Mouse (Mus musculus) frontal cortex, adult (tissue): Measurements from ENCODE around the gene Eef1a1.
A peak's percentile ranks its signal among the peaks of the same experiment; 100 is the strongest.
"Not testable (repeated sequence)": the region's sequence is repeated elsewhere in the genome, so short reads cannot be mapped to it uniquely, and the experiment has no call there.

ENCODE experiments used
- ATAC-seq: cut with Nextera tagmentation; 2 replicates; pipeline ENCODE4 v1.9.2; 2017; ENCODE audit warnings: mild to moderate bottlenecking, moderate library complexity, mixed read lengths; ENCODE audit not compliant: low TSS enrichment

Gene Eef1a1

DNA sequence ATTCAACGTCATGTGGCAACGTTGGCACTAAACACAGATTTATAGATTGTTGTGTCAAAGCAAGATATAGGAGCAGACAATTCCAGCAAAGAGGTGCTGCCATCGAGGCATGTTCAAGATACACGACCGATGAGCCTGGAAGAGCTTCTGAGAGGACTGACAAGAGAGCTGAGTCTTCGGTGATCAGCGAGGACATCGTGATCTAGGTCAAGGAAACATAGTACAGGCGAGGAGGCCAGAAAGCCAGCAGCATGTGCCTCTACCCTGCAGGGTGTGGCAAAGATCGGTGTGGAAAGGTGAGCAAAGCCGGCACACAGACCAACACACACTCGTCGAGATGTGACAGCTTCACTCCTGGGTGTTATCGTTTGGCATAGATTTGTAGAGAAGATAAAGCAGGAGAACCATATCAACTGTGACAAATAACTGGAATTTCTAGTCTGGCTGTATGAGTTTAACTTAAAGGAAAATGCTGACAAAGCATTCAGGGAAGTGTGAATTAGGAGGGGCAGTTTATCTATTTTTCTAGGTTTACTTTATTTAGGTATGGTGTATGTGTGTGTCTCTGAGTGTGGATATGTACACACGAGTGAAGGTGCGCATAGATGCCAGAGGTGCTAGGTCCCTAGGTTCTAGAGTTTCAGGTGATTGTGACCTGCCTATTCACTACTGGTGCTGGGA, 19.3 kb upstream of the Eef1a1 start:
- ATAC-seq: no peak

DNA sequence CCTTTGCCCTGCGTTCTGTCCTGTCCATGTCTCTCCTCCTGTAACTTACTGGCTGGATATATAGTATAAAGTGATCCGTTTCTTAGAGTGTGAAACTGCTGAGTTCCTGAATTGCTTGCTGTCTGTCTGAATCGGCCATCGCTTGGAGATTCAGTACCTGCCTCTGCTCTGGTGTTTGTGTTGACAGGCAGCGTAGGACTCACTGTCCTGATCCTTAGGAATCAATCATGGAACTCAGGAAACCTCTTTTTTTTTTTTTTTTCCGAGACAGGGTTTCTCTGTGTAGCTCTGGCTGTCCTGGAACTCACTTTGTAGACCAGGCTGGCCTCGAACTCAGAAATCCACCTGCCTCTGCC, 17.7 kb upstream of the Eef1a1 start:
- no peak for ATAC-seq

DNA sequence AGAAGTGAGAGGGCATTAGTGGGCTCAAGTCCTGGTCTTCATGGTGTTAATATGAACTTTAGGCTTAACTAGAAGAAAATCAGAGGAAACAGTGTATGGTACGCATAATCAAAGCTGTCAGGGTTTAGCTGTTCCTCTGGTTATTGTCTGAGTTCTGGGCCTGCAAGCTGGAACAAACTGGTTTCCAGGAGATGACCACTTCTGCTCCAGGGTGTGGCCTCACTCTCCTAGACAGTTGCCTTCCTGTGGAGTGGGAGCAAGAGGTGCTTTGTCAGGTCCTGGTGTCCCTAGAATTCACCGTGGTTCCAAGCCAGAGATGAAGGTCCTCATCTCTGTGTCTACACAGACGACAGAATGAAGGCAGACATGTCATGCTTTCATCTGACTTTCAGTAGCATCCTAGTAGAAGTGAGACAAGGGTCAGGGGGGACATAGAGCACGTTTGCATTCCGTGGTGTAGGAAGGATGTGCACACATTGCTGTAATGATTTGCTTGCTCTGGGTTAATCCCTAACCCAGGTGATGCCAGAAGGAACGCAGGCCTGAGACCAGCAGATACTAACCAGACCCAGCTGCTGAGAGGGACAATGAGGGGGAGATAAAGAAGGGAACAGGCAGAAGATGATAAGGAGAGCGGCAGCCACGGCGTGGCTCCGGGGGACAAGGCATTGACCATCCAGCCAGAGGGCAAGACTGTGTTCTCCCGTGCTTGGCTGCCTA, 17.2 kb upstream of the Eef1a1 start:
- no peak for ATAC-seq

DNA sequence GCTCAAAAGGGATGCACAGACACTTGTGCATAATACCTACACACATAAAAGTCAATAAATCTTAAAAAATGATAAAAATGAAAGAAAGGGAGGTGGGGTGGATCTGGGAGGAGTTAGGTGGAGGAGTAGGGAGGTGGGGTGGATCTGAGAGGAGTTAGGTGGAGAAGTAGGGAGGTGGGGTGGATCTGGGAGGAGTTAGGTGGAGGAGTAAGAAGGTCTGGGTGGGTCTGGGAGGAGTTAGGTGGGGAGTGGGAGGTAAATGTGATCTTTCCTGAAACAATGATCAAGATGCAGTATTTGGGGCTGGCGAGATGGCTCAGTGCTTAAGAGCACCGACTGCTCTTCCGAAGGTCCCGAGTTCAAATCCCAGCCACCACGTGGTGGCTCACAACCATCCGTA, 16.3 kb upstream of the Eef1a1 start:
- no peak for ATAC-seq

DNA sequence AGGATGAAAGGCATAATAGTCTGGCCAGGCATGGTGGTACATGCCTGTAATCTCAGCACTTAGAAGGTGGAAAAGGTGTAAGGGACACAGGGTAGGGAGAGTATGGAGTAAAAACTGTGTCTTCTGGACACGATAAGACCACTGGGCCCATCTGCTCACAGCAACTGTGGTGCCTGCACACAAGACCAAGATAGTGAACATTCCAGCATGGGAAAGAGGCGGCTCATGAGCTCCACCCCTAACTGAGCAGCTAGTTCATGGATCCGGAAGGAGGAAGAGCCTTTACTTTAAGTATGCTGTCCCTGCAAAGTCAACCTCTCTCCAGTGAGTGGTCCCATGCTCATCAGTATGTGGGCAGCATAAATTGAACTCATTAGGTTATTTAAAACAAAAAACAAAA, 15.7 kb upstream of the Eef1a1 start:
- ATAC-seq: no peak

DNA sequence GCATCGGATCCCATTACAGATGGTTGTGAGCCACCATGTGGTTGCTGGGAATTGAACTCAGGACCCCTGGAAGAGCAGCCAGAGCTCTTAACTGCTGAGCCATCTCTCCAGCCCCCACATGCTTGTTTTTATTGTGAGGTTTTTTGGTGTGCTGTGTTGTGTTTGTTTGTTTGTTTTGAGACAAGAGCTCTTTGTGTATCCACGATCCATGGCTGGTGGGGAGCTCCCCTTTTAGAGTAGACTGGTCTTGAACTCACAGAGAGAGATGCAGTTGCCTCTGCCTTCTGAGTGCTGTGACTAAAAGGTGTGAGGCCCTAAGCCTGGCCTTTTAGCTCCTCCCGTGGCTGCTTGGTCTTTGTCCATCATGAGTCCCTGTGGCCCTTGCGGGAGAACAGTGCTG, 15.2 kb upstream of the Eef1a1 start:
- ATAC-seq: no peak

DNA sequence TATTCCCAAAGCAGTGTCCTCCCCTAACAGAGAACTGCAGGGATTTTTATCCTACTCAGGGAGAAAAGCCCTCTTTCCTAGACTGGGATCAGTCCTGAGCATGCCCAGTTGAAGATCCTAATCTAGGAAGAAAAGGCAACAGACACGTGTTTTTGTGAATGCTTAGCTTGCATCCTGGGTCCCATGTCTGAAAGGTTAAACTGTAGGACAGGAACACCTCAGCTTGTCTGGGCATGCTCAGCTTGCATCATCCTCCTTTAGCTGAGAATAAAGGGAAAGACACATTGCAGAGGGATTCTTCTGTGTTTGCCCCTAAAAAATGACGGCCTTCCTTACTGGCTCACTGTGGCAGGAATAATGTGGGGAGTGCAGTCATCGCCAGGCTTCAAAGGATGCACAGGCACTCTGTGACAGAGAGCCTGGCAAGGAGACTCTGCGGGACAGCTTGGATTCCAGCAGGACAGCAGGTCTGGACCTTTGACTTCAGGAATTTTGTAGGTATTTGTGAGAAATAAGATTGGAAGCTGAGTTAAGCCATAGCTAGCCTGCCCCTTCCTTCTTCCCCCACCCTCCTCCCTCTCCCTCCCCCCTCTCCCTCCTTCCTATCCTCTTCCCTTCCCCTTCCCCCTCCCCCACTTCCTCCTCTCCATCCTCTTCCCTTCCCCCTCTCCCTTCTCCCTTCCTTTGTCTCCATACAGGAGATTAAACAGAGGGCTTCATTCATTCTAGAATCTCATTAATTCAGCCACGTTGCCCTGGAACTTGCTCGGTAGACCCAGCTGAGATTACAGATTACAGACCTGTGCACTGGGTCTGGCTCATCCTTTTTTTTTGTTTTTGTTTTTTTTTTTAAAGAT, 14.5 kb upstream of the Eef1a1 start:
- peak; percentile 81 for ATAC-seq

DNA sequence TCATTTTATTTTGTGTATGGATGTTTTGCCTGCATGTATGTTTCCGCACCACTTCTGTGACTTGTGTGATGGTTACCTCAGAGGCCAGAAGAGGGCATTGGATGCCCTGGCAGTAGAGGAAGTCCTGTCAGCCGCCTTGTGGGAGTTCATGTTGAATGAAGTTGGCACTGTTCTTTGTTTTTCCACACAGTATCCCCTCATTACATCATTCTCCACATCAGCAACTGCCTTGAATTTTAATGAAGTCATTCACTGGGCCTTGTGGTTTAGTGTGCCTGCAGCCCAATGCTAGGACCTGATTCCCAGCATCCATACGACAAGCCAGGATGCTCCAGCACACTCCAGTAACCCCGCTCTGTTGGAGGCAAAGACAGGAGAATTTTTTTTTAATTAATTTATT, 12.3 kb upstream of the Eef1a1 start:
- ATAC-seq: peak; percentile 47; the same call in 1 of the 2 replicates

DNA sequence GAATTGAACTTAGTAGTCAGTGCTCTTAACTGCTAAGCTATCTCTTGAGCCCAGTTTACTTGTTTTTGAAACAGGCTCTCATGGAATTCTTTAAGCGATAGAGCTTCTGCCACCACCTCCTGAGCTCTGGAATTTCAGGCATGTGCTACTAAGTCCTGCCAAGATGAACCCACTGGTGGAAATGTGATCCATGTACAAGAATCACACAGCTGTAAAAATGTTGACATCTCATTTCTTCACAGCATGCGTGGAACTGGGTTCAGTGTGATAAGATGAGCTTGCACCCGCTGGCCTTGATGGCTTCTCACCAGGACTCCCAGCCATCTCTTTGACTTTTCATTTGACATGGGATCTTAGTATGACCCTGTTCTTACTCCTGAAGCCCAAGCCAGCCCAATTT, 11.4 kb upstream of the Eef1a1 start:
- no peak for ATAC-seq

DNA sequence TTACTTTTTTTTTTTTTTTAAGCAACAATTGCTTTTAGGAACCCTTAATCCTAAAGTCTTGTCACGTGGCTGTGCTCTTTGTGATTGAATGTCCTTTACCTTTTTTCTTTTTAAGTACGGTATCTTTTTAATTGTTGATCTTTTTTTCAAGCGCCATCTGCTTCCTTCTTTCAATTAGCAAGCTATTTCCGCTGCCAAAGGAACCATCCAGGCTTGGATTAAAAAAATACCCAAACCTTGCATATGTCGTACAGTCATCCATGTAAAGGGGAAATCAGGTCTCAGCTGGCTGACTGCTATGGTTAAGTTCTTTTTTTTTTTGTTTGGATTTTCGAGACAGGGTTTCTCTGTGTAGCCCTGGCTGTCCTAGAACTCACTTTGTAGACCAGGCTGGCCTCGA, 4.2 kb upstream of the Eef1a1 start:
- no peak; the same call in 1 of the 2 replicates for ATAC-seq

DNA sequence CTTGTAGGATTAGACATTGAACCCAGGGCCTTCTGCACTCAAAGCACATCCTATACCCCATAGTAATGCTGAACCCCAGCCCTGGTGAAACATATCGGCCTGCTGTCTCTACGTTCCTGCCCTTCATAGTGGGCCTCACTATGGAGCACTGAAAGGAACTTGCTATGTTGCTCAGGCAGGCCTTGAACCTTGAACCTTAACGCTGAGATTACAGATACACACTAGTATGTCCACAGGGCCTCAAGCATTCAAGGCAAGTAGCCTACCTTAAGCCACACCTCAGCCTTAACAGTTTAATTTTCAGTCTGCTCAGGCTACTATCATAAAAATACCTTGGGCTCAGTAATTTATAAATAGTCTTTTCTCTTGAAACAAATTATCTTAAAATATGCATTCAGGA, 3.3 kb upstream of the Eef1a1 start:
- ATAC-seq: no peak

DNA sequence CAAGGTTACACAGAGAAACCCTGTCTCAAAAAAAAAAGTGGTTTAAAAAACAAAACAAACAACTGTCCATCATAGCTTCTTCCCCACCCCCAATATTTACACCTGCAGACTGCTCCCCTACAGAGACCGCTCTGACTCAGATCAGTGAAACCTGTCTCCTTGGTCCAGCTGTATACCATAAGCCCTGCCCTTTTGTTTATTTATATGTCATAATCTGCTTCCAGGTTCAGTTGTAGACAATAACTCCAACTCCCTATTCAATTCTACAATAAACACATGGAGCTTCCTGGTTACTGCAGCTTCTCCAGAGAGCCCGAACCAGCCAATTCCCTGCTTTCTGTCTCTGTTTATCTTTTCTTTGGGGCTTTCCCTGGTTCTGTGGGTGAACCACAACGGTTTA, 2.2 kb upstream of the Eef1a1 start:
- no peak for ATAC-seq

DNA sequence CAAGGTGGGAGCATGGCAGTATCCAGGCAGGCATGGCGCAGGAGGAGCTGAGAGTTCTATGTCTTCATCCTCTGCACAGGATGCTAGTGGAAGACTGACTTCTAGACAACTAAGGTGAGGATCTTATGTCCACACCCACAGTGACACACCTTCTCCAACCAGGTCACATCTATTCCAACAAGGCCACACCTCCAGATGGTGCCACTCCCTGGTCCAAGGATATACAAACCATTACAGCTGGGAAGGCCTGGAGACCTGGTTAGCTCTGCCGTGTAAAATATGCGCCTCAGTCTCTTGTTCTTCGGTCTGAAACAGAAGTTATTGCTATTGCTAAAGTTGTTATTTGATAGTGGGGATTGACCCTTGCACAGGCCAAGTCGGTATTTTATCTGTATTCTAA, 930 bp downstream of the Eef1a1 start:
- not testable (repeated sequence) for ATAC-seq

DNA sequence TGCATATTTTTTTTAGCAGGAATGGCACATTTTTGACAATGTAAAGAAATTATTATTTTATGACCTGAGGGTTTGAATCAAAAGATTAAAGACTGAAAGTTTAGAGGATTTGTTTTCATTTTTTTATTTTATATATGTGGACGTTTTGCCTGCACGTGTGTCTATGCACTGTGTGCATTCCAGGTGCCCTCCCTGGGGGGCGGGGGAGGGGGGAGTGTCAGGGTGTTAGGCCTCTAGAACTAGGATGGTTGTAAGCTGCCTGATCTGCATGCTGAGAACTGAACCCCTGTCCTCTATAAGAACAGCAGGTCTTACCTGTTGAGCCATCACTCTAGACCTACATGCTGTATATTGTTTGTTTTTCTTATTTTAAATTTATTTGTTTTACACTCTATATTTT, 4.3 kb downstream of the Eef1a1 start:
- ATAC-seq: no peak

DNA sequence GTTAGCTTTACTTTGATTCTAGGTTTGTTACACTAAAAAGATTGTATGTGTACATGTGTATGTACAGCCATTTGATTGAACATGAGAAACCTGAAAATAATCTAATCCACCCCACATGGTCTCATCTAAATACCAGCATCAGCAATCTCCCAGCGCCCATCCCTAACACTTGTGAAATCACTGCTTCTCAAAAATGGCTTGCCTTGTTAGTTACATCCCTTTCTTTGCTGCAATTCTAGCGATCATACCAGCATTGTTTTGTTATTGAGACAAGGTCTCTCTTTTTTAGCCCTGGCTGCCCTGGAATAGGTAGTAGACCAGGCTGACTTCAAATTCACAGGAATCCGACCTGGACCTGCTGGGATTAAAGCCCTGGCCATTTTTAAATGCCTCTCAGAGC, 6.6 kb downstream of the Eef1a1 start:
- ATAC-seq: peak; percentile 5

DNA sequence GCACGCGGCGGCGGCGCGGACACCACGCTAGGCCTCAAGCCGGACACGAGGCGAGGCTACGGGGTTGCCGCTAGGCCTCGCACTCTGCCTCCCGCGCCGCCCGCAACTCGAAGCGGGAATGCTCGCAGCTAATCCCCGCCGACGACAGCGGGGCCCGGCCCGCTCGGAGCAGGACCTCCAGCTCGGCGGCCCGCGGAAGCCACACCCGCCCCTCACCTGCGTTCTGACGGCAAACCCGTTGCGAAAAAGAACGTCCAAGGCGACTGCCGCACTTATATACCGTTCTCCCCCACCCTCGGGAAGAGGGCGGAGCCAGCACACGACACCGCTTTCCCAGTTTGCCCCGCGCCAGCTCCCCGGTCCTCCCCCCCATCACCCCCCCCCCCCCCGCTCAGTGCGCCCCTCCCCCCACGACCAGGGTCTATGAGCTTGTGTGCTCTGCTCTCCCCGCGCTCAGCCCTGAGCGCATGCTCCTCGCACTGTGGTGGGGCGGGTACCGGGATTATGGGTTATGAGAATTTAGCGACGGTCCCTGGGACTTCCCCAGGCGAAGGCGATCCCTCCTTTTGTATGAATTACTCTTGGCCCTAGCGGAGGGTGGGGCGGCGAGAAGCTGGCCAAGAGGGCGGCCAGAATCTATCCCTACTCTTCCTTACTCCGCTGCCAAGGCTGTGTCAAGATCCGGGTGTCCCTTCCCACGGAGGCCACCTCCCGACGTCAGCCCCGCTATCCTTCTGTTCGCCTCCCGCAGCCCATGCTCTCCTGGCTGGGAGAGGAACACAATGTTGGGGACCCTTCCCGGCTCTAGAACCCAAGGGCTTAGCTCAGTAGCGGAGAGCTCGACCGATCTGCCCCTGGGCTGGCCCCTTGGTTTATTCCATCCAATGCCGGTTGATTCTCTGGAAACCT, 7.3 kb downstream of the Eef1a1 start:
- ATAC-seq: peak; percentile 87

DNA sequence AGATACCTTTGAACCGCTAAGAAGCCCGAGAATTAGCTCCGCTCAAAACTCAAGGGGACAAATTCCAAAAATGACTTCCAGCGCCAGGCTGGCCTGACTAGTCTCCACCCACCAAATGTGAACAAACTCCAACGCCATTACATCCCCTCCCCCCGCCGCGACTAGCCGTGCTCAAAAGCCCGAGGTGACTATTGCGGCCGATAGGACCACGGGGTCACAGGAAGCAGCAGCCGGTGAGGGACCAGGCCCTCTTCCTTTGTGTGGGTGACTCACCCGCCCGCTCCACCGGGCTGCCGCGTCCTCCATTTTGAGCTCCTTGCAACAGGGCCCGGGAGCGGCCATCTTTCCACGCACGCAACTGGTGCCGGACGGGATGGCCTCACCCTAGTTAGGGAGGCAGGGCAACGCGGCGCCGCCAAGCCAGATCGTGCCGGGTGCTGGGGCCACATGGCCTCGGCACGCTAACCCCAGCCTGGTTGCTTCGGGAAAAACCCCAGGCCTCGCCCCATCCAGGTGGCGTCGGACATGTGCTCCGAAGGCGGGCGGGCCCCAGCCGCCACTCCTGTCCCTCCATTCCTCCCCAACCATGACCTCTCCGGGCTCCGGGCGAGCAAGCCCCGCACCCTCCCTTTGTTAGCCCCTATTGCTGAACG, 8.1 kb downstream of the Eef1a1 start:
- ATAC-seq: peak; percentile 60

DNA sequence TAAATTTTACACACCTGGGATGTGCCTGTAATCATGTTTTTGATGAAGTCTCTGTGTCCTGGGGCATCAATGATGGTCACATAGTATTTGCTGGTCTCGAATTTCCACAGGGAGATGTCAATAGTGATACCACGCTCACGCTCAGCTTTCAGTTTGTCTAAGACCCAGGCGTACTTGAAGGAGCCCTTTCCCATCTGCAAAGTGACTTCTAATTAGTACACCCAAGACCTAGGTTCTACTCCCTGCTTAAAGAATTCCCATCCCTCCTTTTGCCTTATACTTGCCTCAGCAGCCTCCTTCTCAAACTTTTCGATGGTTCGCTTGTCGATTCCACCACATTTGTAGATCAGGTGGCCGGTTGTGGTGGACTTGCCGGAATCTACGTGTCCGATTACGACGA, 8.7 kb downstream of the Eef1a1 start:
- not testable (repeated sequence) for ATAC-seq

DNA sequence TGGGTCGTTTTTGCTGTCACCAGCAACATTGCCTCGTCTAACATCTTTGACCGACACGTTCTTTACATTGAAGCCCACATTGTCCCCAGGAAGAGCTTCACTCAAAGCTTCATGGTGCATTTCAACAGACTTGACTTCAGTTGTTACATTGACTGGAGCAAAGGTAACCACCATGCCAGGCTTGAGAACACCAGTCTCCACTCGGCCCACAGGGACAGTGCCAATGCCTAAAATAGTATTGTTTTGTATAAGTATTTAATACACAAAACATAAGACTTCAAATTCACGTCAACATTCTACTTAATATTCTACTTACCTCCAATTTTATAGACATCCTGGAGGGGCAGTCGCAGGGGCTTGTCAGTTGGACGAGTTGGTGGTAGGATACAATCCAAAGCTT, 9.6 kb downstream of the Eef1a1 start:
- not testable (repeated sequence) for ATAC-seq

DNA sequence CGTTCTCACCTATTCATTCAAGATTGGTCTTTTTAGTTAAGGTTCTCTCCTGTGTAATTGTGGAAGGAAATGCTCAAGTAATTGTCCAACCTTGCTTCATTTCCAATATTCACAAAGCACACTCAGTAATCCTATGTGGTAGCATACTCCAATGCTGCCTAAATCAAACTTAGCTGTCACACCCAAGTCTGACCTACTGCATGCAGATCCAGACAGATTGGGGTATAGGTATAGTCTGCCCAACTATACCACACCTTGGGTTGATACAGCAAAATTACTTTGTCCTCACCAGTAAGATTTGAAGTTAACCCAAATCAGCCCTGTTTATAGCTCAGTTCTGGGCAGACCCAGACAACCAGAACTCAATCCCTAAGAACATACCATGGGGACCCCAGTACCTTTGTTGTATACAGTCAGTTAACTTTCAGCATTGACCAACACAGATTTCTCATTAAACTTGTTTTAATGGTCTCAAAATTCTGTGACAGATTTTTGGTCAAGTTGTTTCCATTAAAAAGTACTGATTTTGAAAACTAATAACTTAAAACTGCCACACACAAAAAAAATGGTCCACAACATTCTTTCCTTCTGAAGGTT, 10.8 kb downstream of the Eef1a1 start:
- ATAC-seq: not testable (repeated sequence)

DNA sequence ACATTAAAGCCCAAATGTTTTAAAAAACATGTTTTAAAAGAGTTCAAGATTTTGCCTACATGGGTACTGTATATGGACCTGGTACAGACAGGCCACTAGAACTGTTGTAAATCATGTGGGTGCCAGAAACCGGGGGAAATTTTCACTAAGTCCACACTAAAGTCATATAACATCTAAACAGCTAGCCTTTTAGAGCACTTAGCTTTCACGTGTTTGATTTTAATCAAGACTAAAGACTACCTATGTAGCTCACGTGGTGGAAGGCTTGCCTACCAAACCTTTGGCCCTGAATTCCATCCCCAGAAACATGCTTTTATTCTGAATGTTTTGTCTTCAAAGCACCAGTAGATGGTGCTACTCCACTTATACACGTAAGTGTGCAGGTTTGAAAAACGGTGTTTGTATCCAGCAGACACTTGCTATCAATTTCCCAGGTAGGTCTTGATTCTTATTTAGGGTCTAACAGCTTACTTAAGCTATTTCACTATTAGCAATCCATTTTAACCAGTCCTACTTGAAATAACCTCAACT, 11.9 kb downstream of the Eef1a1 start:
- ATAC-seq: no peak
